Mouse (Mus musculus): Measurements from ENCODE around the gene Shcbp1l.

GRCm38 (mm10) chr1:153424271-153424670 is 691 bp upstream of the Shcbp1l start:
- TF ChIP-seq SIN3A (IDR thresholded peaks at IDR 0.05; ENCODE audit: low read length), result no peak
- no peak for TF ChIP-seq ZC3H11A (IDR thresholded peaks at IDR 0.05; ENCODE audit: low read depth, low read length)
- no peak for TF ChIP-seq ELF1 (IDR thresholded peaks at IDR 0.05; ENCODE audit: low read depth, low read length)
- no peak for TF ChIP-seq CTCF (conservative IDR thresholded peaks at IDR 0.05 in 1 of 2, IDR thresholded peaks at IDR 0.05 in 1 of 2; ENCODE audit: low read depth in 2 of 2, low read length in 2 of 2)
- TF ChIP-seq ZMIZ1 (IDR thresholded peaks at IDR 0.05; ENCODE audit: low read depth, low read length), result no peak
- no peak for TF ChIP-seq USF2 (conservative IDR thresholded peaks at IDR 0.05; ENCODE audit: low read depth, low read length)
- TF ChIP-seq ZKSCAN1 (IDR thresholded peaks at IDR 0.05; ENCODE audit: borderline replicate concordance, low read depth, low read length), result no peak
- TF ChIP-seq UBTF (IDR thresholded peaks at IDR 0.05; ENCODE audit: low read depth, low read length), result no peak
- no peak for TF ChIP-seq EP300 (IDR thresholded peaks at IDR 0.05; ENCODE audit: low read length)
- no peak for TF ChIP-seq POLR2A (IDR thresholded peaks at IDR 0.05; ENCODE audit: low read depth, low read length)
- no peak for TF ChIP-seq PAX5 (IDR thresholded peaks at IDR 0.05; ENCODE audit: low read length)
- TF ChIP-seq GABPA (IDR thresholded peaks at IDR 0.05; ENCODE audit: insufficient replicate concordance, low read depth, low read length), result no peak
